Mouse (Mus musculus): ENCODE results near the gene H1f0. TPM values are rescaled to one million over a fixed set of nuclear protein-coding genes. Genes with fewer than 3 reads are reported as not detected.

H1f0 gene
- 6.0 TPM for total RNA-seq (2023)

DNA sequence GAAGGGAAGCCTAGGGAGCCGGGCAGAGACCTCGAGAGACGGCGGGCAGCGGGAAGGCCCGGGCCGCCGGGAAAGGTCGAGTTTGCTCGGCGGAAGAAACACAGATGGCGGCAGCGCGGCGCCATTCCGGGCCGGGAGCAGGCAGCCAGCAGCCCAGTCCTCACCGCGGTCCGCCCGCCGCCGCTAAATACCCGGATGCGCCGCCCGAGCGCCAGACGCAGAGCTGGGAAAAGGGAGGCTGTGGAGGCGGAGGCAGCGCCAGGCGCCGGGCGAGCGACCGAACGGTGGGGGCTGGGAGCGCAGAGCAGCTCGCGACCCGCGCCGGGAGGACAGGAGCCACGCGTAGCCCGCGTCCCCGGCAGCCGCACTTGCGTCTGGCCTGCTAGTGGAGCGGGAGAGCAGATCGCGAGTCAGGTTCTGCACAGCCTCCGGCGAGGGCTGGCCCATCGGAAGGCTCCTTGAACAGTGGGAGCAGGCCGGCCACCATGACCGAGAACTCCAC is at the start of gene H1f0:
H1f0 (plus strand) TSS at position 214 of the 502 bp plus-strand sequence.

DNA sequence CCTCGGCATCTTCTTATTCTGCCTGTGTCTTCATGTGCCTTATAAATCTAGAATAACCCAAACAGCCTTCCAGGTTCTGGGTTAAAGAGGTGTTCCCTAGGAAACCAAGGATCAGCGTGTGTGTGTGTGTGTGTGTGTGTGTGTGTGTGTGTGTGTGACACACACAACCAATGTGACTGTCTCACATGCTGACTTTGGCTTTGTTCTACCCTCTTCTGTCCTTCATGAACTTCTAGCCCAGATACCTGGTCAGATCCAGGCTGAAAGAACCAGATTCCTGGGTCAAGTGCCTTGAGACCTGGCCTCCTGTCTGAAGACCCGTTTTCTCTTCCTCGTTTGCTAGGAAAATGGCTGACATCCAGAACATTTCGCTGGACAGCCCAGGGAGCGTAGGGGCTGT is 13.3 kb downstream of the H1f0 start, which contains the start of gene Galr3:
Galr3 (plus strand) TSS at position 301 of the 400 bp plus-strand sequence.

DNA sequence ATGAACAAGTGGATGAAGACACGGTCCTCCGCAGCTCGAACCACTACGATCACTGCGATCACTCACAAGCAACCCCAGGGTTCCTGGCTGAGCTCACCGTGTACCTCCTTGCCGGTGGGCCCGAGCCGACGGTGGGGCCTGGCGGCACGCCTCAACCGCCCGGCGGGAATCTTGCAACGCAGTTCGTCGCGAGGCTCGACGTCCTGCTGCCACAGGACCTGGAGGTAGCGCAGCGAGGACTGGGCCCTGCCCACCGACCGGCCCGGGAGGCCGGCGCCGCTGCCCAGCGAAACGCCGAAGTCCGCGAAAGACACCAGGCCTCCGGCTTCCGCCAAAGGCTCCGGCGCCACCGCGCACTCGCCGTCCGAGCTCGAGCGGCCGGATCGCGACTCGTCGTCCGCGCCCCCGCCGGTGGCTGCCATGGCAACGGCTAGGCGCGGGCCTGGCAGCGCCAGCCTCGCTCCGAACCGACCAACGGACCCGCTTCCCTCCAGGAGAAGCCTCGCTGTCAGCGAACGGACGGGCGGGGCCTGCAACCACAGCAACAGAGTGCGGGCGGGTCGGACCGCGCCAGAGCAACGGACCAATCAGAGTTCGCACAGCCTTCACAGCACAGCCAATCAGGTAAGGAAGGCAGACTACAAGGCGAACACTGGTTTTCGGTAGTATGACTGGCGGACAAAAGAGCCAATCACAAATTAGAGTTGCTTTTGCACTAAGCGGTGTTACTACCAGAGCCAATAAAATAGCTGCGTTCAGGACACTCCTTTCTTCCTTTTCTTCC is 34.3 kb downstream of the H1f0 start, which contains the start of gene Ankrd54:
Ankrd54 (minus strand) TSS at position 518 of the 784 bp plus-strand sequence.

DNA sequence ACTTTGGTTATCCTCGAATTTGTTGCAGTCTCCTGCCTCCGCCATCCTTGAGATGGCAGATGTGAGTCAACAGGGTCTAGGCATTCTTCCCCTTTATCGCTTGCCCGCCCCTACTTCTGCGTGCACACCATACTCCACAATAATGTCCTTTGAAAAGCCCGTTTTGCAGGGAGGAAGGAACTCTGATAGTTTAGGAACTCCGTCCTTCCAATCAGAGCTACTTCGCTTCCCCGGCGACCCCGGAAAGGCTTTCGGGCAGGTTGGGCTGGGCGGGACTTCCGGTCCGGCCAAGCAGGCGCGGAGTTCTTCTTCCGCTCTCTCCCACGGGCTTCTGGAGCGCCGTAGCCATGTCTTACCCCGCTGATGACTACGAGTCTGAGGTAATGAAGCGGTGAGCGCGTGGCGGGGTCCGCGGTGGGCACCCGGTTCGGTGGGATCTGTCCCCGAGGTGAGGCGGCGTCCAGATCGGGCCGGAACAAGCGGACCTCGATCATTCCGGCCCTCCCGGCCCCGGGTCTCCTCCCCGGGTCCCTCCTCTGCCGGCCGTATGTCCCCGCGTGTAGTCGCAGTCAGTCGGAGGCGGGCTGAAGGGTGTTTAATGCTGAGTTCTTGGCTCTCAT is 46.8 kb downstream of the H1f0 start, which contains the start of gene Eif3l:
Eif3l (plus strand) TSS at position 267 of the 620 bp plus-strand sequence.

Other genes with a start within 250 kb of the H1f0 start
- gene Card10, start 225.4 kb upstream of the H1f0 start, total RNA-seq (2023) = 0.21 TPM
- gene Cdc42ep1, start 185.8 kb upstream of the H1f0 start, total RNA-seq (2023) = not detected
- gene Lgals2, start 172.9 kb upstream of the H1f0 start, total RNA-seq (2023) = not detected
- 75.8 TPM for gene Gga1, start 151.3 kb upstream of the H1f0 start, total RNA-seq (2023)
- 0.92 TPM for gene Gm49510, start 128.8 kb upstream of the H1f0 start, total RNA-seq (2023)
- 215 TPM for gene Sh3bp1, start 128.7 kb upstream of the H1f0 start, total RNA-seq (2023)
- 18.3 TPM for gene Pdxp, start 114.5 kb upstream of the H1f0 start, total RNA-seq (2023)
- 79.5 TPM for gene Lgals1, start 101.7 kb upstream of the H1f0 start, total RNA-seq (2023)
- 51.0 TPM for gene Nol12, start 93.5 kb upstream of the H1f0 start, total RNA-seq (2023)
- gene Triobp, start 80.7 kb upstream of the H1f0 start, total RNA-seq (2023) = 28.5 TPM
- not detected for gene Galr3, start 13.4 kb downstream of the H1f0 start, total RNA-seq (2023)
- gene Ankrd54, start 34.4 kb downstream of the H1f0 start, total RNA-seq (2023) = 33.9 TPM
- 115 TPM for gene Eif3l, start 46.7 kb downstream of the H1f0 start, total RNA-seq (2023)
- 41.8 TPM for gene Micall1, start 80.4 kb downstream of the H1f0 start, total RNA-seq (2023)
- 40.5 TPM for gene Polr2f, start 112.6 kb downstream of the H1f0 start, total RNA-seq (2023)
- gene 1700088E04Rik, start 112.8 kb downstream of the H1f0 start, total RNA-seq (2023) = not detected
- not detected for gene Sox10, start 136.8 kb downstream of the H1f0 start, total RNA-seq (2023)
- 24.2 TPM for gene Pick1, start 200.7 kb downstream of the H1f0 start, total RNA-seq (2023)
- gene Gm49486, start 200.9 kb downstream of the H1f0 start, total RNA-seq (2023) = 0.24 TPM
- gene Slc16a8, start 226.3 kb downstream of the H1f0 start, total RNA-seq (2023) = not detected

All from CD8-positive naive resting alpha-beta T cell, adult 57 days (primary cell).